Comparison of ENCODE assay signal across 8 mouse cellular contexts in the genomic region with DNA sequence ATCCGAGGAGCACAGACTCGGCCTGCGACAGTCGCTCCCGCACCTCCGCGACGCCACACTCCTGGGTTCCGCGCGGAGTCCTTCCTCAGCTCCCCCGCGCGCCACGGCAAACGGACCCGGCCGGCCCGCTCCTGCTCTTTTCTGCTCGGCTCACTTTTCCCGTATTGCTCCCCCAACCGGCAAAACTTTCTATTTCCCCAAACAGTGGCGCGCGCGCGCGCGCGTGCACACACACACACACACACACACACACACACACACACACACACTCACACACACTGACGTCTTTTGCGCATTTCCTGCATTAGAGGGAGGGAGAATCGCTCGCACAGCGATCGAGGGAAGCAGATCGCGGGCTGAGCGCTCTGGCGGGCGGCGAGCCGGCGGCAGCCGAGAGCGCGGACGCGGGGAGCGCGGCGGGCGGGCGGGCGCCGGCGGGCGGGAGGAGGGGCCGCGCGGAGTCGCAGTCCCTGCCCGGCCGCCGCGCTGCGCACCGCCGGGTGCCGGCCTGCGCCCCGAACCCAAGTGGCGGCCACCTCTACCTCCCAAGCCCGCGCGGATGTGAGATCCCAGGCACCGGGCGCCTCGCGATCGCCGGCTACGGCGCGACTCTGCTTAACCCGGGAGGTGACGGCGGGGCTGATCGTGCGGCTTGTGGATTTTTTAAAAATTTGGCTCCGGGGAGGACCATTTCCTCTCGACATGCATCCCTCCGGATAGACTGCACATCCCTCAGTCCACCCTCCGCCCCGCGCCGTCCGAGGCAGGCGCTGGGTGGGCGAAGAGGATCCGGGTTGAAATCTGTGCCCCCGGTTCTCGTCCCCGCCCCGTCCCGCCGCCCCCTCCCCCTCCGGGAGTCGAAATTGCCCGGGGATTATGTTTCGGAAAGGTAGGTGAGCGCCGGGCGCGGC. TPM values are rescaled to one million over a fixed set of nuclear protein-coding genes. Genes with fewer than 3 reads are reported as not detected.
A peak's percentile ranks its signal among the peaks of the same experiment; 100 is the strongest.
DNase-seq lines count a peak whose midpoint lies in the region; ATAC-seq and TF ChIP-seq lines count a peak whose summit lies in the region.

Gene Prkce, plus strand, starts transcription at position 466 of the 911 bp plus-strand sequence.

- WGBS in embryonic facial prominence, embryonic 11.5 days = 0% methylated on average over 104 of the region's 115 CpGs
- under 1% methylated on average over 80 of the region's 115 CpGs for WGBS in limb, embryonic 14.5 days
- WGBS in midbrain, embryonic 16.5 days = under 1% methylated on average over 104 of the region's 115 CpGs
- under 1% methylated on average over 94 of the region's 115 CpGs for WGBS in spleen, adult 2 months

- H3K4me2 ChIP-seq in embryonic facial prominence, embryonic 11.5 days (ENCODE audit: low read depth, low read length) = peak within 1 kb of the TSS; percentile 96
- peak within 1 kb of the TSS; percentile 94 for H3K4me2 ChIP-seq in limb, embryonic 14.5 days (replicated peaks; ENCODE audit: low read depth, low read length, severe bottlenecking)
- peak within 1 kb of the TSS; percentile 72 for H3K4me2 ChIP-seq in midbrain, embryonic 16.5 days (ENCODE audit: low read length)

- peak within 1 kb of the TSS; percentile 89 for H3K27ac ChIP-seq in embryonic facial prominence, embryonic 11.5 days (replicated peaks; ENCODE audit: low read depth, low read length)
- H3K27ac ChIP-seq in limb, embryonic 14.5 days (replicated peaks; ENCODE audit: low read depth, low read length) = peak within 1 kb of the TSS; percentile 96
- H3K27ac ChIP-seq in midbrain, embryonic 16.5 days (ENCODE audit: low read length) = peak within 1 kb of the TSS; percentile 78
- H3K27ac ChIP-seq in spleen, adult 2 months (ENCODE audit: insufficient read depth, low read length) = peak within 1 kb of the TSS; percentile 92

- peak; percentile 71; the same call in 1 of the 2 replicates for TF ChIP-seq POLR2A in limb, embryonic 14.5 days (IDR thresholded peaks at IDR 0.05; ENCODE audit: borderline replicate concordance, extremely low read depth, insufficient read depth, insufficient read length)
- TF ChIP-seq POLR2A in spleen, adult 2 months (IDR thresholded peaks at IDR 0.05; ENCODE audit: low read depth, low read length) = peak; percentile 66

- H3K36me3 ChIP-seq in embryonic facial prominence, embryonic 11.5 days (replicated peaks; ENCODE audit: control insufficient read depth, insufficient read depth, low read depth, low read length) = no peaks in the 10 kb centered on the region
- H3K36me3 ChIP-seq in limb, embryonic 14.5 days (ENCODE audit: control insufficient read depth, insufficient read depth, low read length) = no peaks in the 10 kb centered on the region
- H3K36me3 ChIP-seq in midbrain, embryonic 16.5 days (ENCODE audit: control insufficient read depth, insufficient read depth, low read length) = no peaks in the 10 kb centered on the region
- H3K36me3 ChIP-seq in spleen, adult 2 months (ENCODE audit: control insufficient read depth, insufficient read depth, low read length) = no peaks in the 10 kb centered on the region

- H3K4me1 ChIP-seq in embryonic facial prominence, embryonic 11.5 days (ENCODE audit: control insufficient read depth, insufficient read depth, low read length) = no peaks in the 10 kb centered on the region
- H3K4me1 ChIP-seq in limb, embryonic 14.5 days (ENCODE audit: control insufficient read depth, insufficient read depth, low read length) = peaks cover 18% of the 10 kb centered on the region
- peaks cover 24% of the 10 kb centered on the region for H3K4me1 ChIP-seq in midbrain, embryonic 16.5 days (ENCODE audit: control insufficient read depth, insufficient read depth, low read length)
- peaks cover 4% of the 10 kb centered on the region for H3K4me1 ChIP-seq in spleen, adult 2 months (ENCODE audit: control insufficient read depth, insufficient read depth, insufficient read length)

- peak within 1 kb of the TSS; percentile 83 for H3K9ac ChIP-seq in embryonic facial prominence, embryonic 11.5 days (replicated peaks; ENCODE audit: low read length)
- peak within 1 kb of the TSS; percentile 85 for H3K9ac ChIP-seq in limb, embryonic 14.5 days (ENCODE audit: low read depth, low read length, severe bottlenecking)
- peak within 1 kb of the TSS; percentile 70 for H3K9ac ChIP-seq in midbrain, embryonic 16.5 days (ENCODE audit: low read depth, low read length)

- peak; percentile 85 for DNase-seq in 3134 (ENCODE audit: extremely low read depth, insufficient read length, low spot score)
- peak; percentile 91 for DNase-seq in adrenal gland, postnatal 14 days
- DNase-seq in embryonic facial prominence, embryonic 11.5 days (ENCODE audit: low spot score) = peak; percentile 92
- DNase-seq in heart, adult 11 months = peak; percentile 99
- peak; percentile 89 for DNase-seq in kidney, adult 18-20 months
- DNase-seq in limb, embryonic 14.5 days (ENCODE audit: low spot score) = peak; percentile 88
- peak; percentile 80 to 84 for DNase-seq in spleen, adult 2 months (ENCODE audit: low read depth in 1 of 2, low spot score in 2 of 2)

- no peaks in the 10 kb centered on the region for H3K27me3 ChIP-seq in embryonic facial prominence, embryonic 11.5 days (ENCODE audit: control insufficient read depth, insufficient read depth, low read length)
- no peaks in the 10 kb centered on the region for H3K27me3 ChIP-seq in limb, embryonic 14.5 days (ENCODE audit: control insufficient read depth, insufficient read depth, low read length)
- no peaks in the 10 kb centered on the region for H3K27me3 ChIP-seq in midbrain, embryonic 16.5 days (ENCODE audit: control insufficient read depth, insufficient read depth, low read depth, low read length)
- H3K27me3 ChIP-seq in spleen, adult 2 months (ENCODE audit: control insufficient read depth, insufficient read depth, low read length) = peaks cover 2% of the 10 kb centered on the region; the same call in 1 of the 2 replicates

- peak; percentile 65 for ATAC-seq in embryonic facial prominence, embryonic 11.5 days (replicated peaks; ENCODE audit: insufficient number of reproducible peaks, low FRiP score, low TSS enrichment, low read depth)
- ATAC-seq in limb, embryonic 14.5 days (ENCODE audit: low FRiP score, low read depth) = peak; percentile 79
- peak; percentile 70 for ATAC-seq in midbrain, embryonic 16.5 days

- TF ChIP-seq CTCF in spleen, adult 2 months (IDR thresholded peaks at IDR 0.05; ENCODE audit: extremely low read depth, insufficient read depth, insufficient read length, insufficient replicate concordance) = no peak

- H3K9me3 ChIP-seq in embryonic facial prominence, embryonic 11.5 days (replicated peaks; ENCODE audit: control insufficient read depth, low read length) = no peaks in the 10 kb centered on the region
- H3K9me3 ChIP-seq in limb, embryonic 14.5 days (ENCODE audit: control insufficient read depth, low read length) = no peaks in the 10 kb centered on the region
- H3K9me3 ChIP-seq in midbrain, embryonic 16.5 days (replicated peaks; ENCODE audit: control insufficient read depth, low read length, poor library complexity, severe bottlenecking) = no peaks in the 10 kb centered on the region

- H3K4me3 ChIP-seq in embryonic facial prominence, embryonic 11.5 days (ENCODE audit: low read depth, low read length) = peak within 1 kb of the TSS; percentile 73
- peak within 1 kb of the TSS; percentile 76 for H3K4me3 ChIP-seq in limb, embryonic 14.5 days (replicated peaks; ENCODE audit: low read length)
- peak within 1 kb of the TSS; percentile 55 for H3K4me3 ChIP-seq in midbrain, embryonic 16.5 days (ENCODE audit: low read depth, low read length)
- peak within 1 kb of the TSS; percentile 99 for H3K4me3 ChIP-seq in spleen, adult 2 months (ENCODE audit: extremely low read depth, insufficient read depth, insufficient read length)

RNA-seq across cellular contexts. Expression of gene Prkce, which starts in this region (rescaled TPM):
- 26.0 and 26.1 TPM in 2 replicates for total RNA-seq in adrenal gland, postnatal 14 days (2021)
- 6.1 and 6.7 TPM in 2 replicates for polyA plus RNA-seq in embryonic facial prominence, embryonic 11.5 days (2014; fragmentation: Nextera tagmentation; extraction: Ambion mirVana)
- 4.4 and 4.7 TPM in 2 replicates for polyA plus RNA-seq in limb, embryonic 14.5 days (2012; rRNA removed)
- polyA plus RNA-seq in limb, embryonic 14.5 days (2014; fragmentation: Nextera tagmentation; extraction: Ambion mirVana) = 9.3 and 10.0 TPM in 2 replicates
- polyA plus RNA-seq in midbrain, embryonic 16.5 days (2015; fragmentation: Nextera tagmentation; extraction: Ambion mirVana) = 34.8 and 41.5 TPM in 2 replicates
- 4.8 and 5.8 TPM in 2 replicates for polyA plus RNA-seq in spleen, adult 2 months (2012; rRNA removed)

Comparison
In these comparisons a context has a peak if more than half of its experiments do, and no peak if none do; other contexts are left out.
1. Peak in every context shown above with its lines: DNase-seq, ATAC-seq, H3K4me3 ChIP-seq and H3K27ac ChIP-seq.